Mouse (Mus musculus): ENCODE measurements around the gene Wscd2.

- TF ChIP-seq CTCF (IDR thresholded peaks at IDR 0.05; ENCODE audit: insufficient read depth, low read length): no peak
- TF ChIP-seq POLR2A (IDR thresholded peaks at IDR 0.05; ENCODE audit: borderline replicate concordance, extremely low read depth, low read depth, low read length): no peak
Observed at GRCm38 (mm10) chr5:113583424-113584162, 93.5 kb downstream of the Wscd2 start.
